Mouse (Mus musculus): ENCODE results near the gene Slc4a10.

GRCm38 (mm10) chr2:62279777-62280176 lies 233.5 kb downstream of the Slc4a10 start:
- no peak for TF ChIP-seq EP300 (IDR thresholded peaks at IDR 0.05; ENCODE audit: low read depth)
- TF ChIP-seq CTCF (IDR thresholded peaks at IDR 0.05; ENCODE audit: low read depth) = no peak
